Mouse (Mus musculus) myocyte (in vitro differentiated cells): ENCODE results near the gene Hist2h2bb. TPM values are rescaled to one million over a fixed set of nuclear protein-coding genes. Genes with fewer than 3 reads are reported as not detected.

ENCODE experiments used
- H3K27me3 ChIP-seq: one replicate; pipeline ENCODE4 v1.6.1; 2011; ENCODE audit not compliant: control insufficient read depth, insufficient read depth, insufficient read length
- H3K36me3 ChIP-seq: one replicate; pipeline ENCODE4 v1.6.1; 2011; ENCODE audit not compliant: control insufficient read depth, insufficient read depth
- H3K4me2 ChIP-seq: one replicate; pipeline ENCODE4 v1.6.1; 2011; ENCODE audit warnings: low read depth, control low read depth
- H3K4me3 ChIP-seq: one replicate; pipeline ENCODE4 v1.5.1; 2011; ENCODE audit warnings: mild to moderate bottlenecking, control low read depth, moderate library complexity
- H3K79me2 ChIP-seq: one replicate; pipeline ENCODE4 v1.6.1; 2011; ENCODE audit not compliant: control insufficient read depth, insufficient read depth
- H3ac ChIP-seq: one replicate; pipeline ENCODE4 v1.6.1; 2011; ENCODE audit not compliant: control insufficient read depth, insufficient read length
- CEBPB ChIP-seq: IDR thresholded peaks from 2 replicates; pipeline ENCODE4 v1.6.1; 2011; ENCODE audit warnings: mild to moderate bottlenecking, moderate library complexity; ENCODE audit not compliant: poor library complexity, insufficient read depth, severe bottlenecking
- E2F4 ChIP-seq: IDR thresholded peaks from one replicate; pipeline ENCODE4 v1.6.1; 2011; ENCODE audit warnings: mild to moderate bottlenecking, control low read depth, moderate library complexity; ENCODE audit not compliant: insufficient read depth
- MAX ChIP-seq: IDR thresholded peaks from one replicate; pipeline ENCODE4 v1.6.1; 2011; ENCODE audit warnings: low read depth, mild to moderate bottlenecking, control low read depth
- MYOD1 ChIP-seq, 3 experiments: IDR thresholded peaks; one replicate each; pipeline ENCODE4 v1.6.1; 2011; ENCODE audit warnings: control low read depth in 2 of 3, low read depth in 2 of 3, mild to moderate bottlenecking in 2 of 3, moderate library complexity in 1 of 3; ENCODE audit not compliant: insufficient read length in 2 of 3, control insufficient read depth in 1 of 3
- MYOG ChIP-seq, 3 experiments: IDR thresholded peaks; one replicate each; pipeline ENCODE4 v1.6.1; 2011; ENCODE audit warnings: control low read depth in 2 of 3, low read depth in 2 of 3, mild to moderate bottlenecking in 2 of 3; ENCODE audit not compliant: insufficient read length in 2 of 3, control insufficient read depth in 1 of 3, insufficient read depth in 1 of 3
- POLR2A ChIP-seq: IDR thresholded peaks from one replicate; pipeline ENCODE4 v1.6.1; 2011; ENCODE audit warnings: low read depth, mild to moderate bottlenecking, control low read depth, moderate library complexity; ENCODE audit not compliant: insufficient read length
- POLR2AphosphoS2 ChIP-seq: IDR thresholded peaks from one replicate; pipeline ENCODE4 v1.6.1; 2011; ENCODE audit warnings: low read depth, control low read depth; ENCODE audit not compliant: insufficient read length
- REST ChIP-seq: IDR thresholded peaks from one replicate; pipeline ENCODE4 v1.6.1; 2011; ENCODE audit warnings: mild to moderate bottlenecking, control low read depth, moderate library complexity; ENCODE audit not compliant: insufficient read depth, insufficient read length
- SRF ChIP-seq: IDR thresholded peaks from one replicate; pipeline ENCODE4 v1.6.1; 2011; ENCODE audit warnings: low read depth; ENCODE audit not compliant: control insufficient read depth, insufficient read length
- TCF12 ChIP-seq: IDR thresholded peaks from one replicate; pipeline ENCODE4 v1.6.1; 2011; ENCODE audit warnings: mild to moderate bottlenecking, control low read depth; ENCODE audit not compliant: poor library complexity, insufficient read depth, severe bottlenecking
- TCF3 ChIP-seq: IDR thresholded peaks from one replicate; pipeline ENCODE4 v1.6.1; 2011; ENCODE audit warnings: low read depth, control low read depth; ENCODE audit not compliant: insufficient read length
- USF1 ChIP-seq: IDR thresholded peaks from one replicate; pipeline ENCODE4 v1.6.1; 2011; ENCODE audit warnings: low read depth, mild to moderate bottlenecking, control low read depth, moderate library complexity
- polyA plus RNA-seq: library from polyadenylated mRNA; unstranded; fragments of >200 nt; fragmentation: generic; extraction: Trizol; gene quantifications from one replicate; pipeline ENCODE4 v1.2.1, GENCODE M21; 2012; ENCODE audit warnings: missing spikeins

Hist2h2bb gene
- polyA plus RNA-seq, 1 experiment: 3.7 TPM

- TF ChIP-seq POLR2AphosphoS2 (no peak), TCF12 (no peak), E2F4 (no peak), CEBPB (no peak), MYOD1 (IDR thresholded peaks at IDR 0.05; ENCODE audit: control insufficient read depth in 1 of 3, insufficient read length in 2 of 3, low read depth in 2 of 3) (no peak), REST (no peak), TCF3 (no peak), MYOG (IDR thresholded peaks at IDR 0.05; ENCODE audit: control insufficient read depth in 1 of 3, insufficient read depth in 1 of 3, insufficient read length in 2 of 3, low read depth in 2 of 3) (no peak), SRF (no peak), POLR2A (no peak), MAX (no peak)
- no peak overlapping the region for H3ac ChIP-seq
- H3K79me2 ChIP-seq: no peaks in the 10 kb centered on the region
- no peak overlapping the region for H3K4me2 ChIP-seq
- no peaks in the 10 kb centered on the region for H3K27me3 ChIP-seq
- no peak overlapping the region for H3K4me3 ChIP-seq
- no peaks in the 10 kb centered on the region for H3K36me3 ChIP-seq
Measured at GRCm38 (mm10) chr3:96231758-96232120, 37.8 kb upstream of the Hist2h2bb start.

GRCm38 (mm10) chr3:96234914-96235313 is 34.6 kb upstream of the Hist2h2bb start:
- no peaks in the 10 kb centered on the region for H3K27me3 ChIP-seq
- H3K4me3 ChIP-seq: no peak overlapping the region
- no peaks in the 10 kb centered on the region for H3K36me3 ChIP-seq
- no peaks in the 10 kb centered on the region for H3K79me2 ChIP-seq
- TF ChIP-seq POLR2AphosphoS2 (no peak), USF1 (no peak), TCF12 (no peak), MYOG (IDR thresholded peaks at IDR 0.05; ENCODE audit: control insufficient read depth in 1 of 3, insufficient read depth in 1 of 3, insufficient read length in 2 of 3, low read depth in 2 of 3) (no peak), TCF3 (no peak), SRF (no peak), MYOD1 (IDR thresholded peaks at IDR 0.05; ENCODE audit: control insufficient read depth in 1 of 3, insufficient read length in 2 of 3, low read depth in 2 of 3) (no peak), MAX (no peak), REST (no peak), E2F4 (no peak), POLR2A (no peak), CEBPB (no peak)
- no peak overlapping the region for H3ac ChIP-seq
- no peak overlapping the region for H3K4me2 ChIP-seq

- Histone ChIP-seq H3K36me3 (no peaks in the 10 kb centered on the region), H3ac (no peak overlapping the region), H3K27me3 (no peaks in the 10 kb centered on the region), H3K4me3 (peak overlapping the region; percentile 31), H3K79me2 (no peaks in the 10 kb centered on the region), H3K4me2 (no peak overlapping the region)
- TF ChIP-seq POLR2AphosphoS2 (peak; percentile 50), MYOD1 (IDR thresholded peaks at IDR 0.05; ENCODE audit: control insufficient read depth in 1 of 3, insufficient read length in 2 of 3, low read depth in 2 of 3) (no peak)
Measured at GRCm38 (mm10) chr3:96235836-96236235, 33.7 kb upstream of the Hist2h2bb start.

- no peaks in the 10 kb centered on the region for H3K36me3 ChIP-seq
- H3ac ChIP-seq: no peak overlapping the region
- H3K4me3 ChIP-seq: peak overlapping the region; percentile 31
- TF ChIP-seq MAX (no peak), CEBPB (no peak), TCF12 (no peak), POLR2AphosphoS2 (no peak), SRF (no peak), POLR2A (no peak), USF1 (no peak), MYOG (IDR thresholded peaks at IDR 0.05; ENCODE audit: control insufficient read depth in 1 of 3, insufficient read depth in 1 of 3, insufficient read length in 2 of 3, low read depth in 2 of 3) (no peak)
- H3K79me2 ChIP-seq: no peaks in the 10 kb centered on the region
- H3K27me3 ChIP-seq: no peaks in the 10 kb centered on the region
- peak overlapping the region; percentile 85 for H3K4me2 ChIP-seq
Measured at GRCm38 (mm10) chr3:96236834-96237334, 32.7 kb upstream of the Hist2h2bb start.

- Histone ChIP-seq H3K4me3 (peak overlapping the region; percentile 31), H3K4me2 (peak overlapping the region; percentile 85), H3K79me2 (no peaks in the 10 kb centered on the region), H3K36me3 (no peaks in the 10 kb centered on the region), H3K27me3 (no peaks in the 10 kb centered on the region), H3ac (no peak overlapping the region)
- TF ChIP-seq USF1 (no peak), MYOG (IDR thresholded peaks at IDR 0.05; ENCODE audit: control insufficient read depth in 1 of 3, insufficient read depth in 1 of 3, insufficient read length in 2 of 3, low read depth in 2 of 3) (no peak), MYOD1 (IDR thresholded peaks at IDR 0.05; ENCODE audit: control insufficient read depth in 1 of 3, insufficient read length in 2 of 3, low read depth in 2 of 3) (no peak), SRF (no peak), TCF3 (no peak), TCF12 (no peak), POLR2A (peak; percentile 22), MAX (no peak), CEBPB (no peak), E2F4 (no peak), REST (no peak), POLR2AphosphoS2 (peak; percentile 15)
Measured at GRCm38 (mm10) chr3:96237335-96237903, 32.1 kb upstream of the Hist2h2bb start.
